Mouse (Mus musculus): ENCODE results near the gene Msx1.

- TF ChIP-seq CTCF (IDR thresholded peaks at IDR 0.05; ENCODE audit: low read depth, low read length) = no peak
- TF ChIP-seq POLR2A (IDR thresholded peaks at IDR 0.05; ENCODE audit: extremely low read depth, insufficient read depth, low read length) = no peak
These were observed 2.2 kb downstream of the Msx1 start for GRCm38 (mm10) chr5:37822116-37822707.

Measured in liver, adult 2 months (tissue).